ENCODE assay signal across 15 mouse cellular contexts in the genomic region with DNA sequence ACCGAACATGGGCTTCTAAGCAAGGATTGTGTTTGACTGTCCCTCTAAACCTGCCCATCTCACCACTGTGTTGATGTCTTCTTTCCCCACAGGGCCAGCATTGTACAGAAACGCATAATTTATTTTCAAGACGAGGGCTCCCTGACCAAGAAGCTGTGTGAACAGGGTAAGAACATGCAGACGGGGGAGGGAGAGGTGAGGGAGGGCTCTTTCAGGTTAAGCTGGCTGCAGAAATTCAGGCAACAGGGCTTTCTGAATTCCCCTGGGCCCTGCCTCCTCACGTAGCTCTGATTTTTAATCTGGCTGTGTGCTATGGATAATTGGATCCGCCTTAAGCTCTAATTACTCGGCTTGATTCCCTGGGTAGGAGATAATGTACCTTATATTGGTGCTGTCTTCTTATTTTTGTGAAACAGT.
DNase-seq lines count a peak whose midpoint lies in the region; ATAC-seq lines count a peak whose summit lies in the region.
"Had no signal": no experiment of that assay in that cellular context is flagged by ENCODE, and none has a peak within 500 bp of the region (broad histone marks: within the 10 kb centered on the region; RNA-seq: fewer than 3 reads in every experiment).

No protein-coding gene starts in this region.

- H3K4me3 ChIP-seq in neural tube, embryonic 11.5 days (ENCODE audit: low read depth, low read length), result no peak overlapping the region
- H3K4me3 ChIP-seq in hindbrain, embryonic 14.5 days (replicated peaks; ENCODE audit: low read length), result no peak overlapping the region
- no peak overlapping the region for H3K4me3 ChIP-seq in midbrain, embryonic 14.5 days (replicated peaks; ENCODE audit: low read depth, low read length)
- H3K4me3 ChIP-seq: stomach, embryonic 15.5 days had no signal

- no peaks in the 10 kb centered on the region for H3K9me3 ChIP-seq in neural tube, embryonic 11.5 days (ENCODE audit: control insufficient read depth, low read length)
- no peaks in the 10 kb centered on the region for H3K9me3 ChIP-seq in hindbrain, embryonic 14.5 days (ENCODE audit: control insufficient read depth, low read length)
- no peaks in the 10 kb centered on the region for H3K9me3 ChIP-seq in midbrain, embryonic 14.5 days (ENCODE audit: control insufficient read depth, low read length)
- H3K9me3 ChIP-seq: stomach, embryonic 15.5 days had no signal

- no peak overlapping the region for H3K27ac ChIP-seq in neural tube, embryonic 11.5 days (ENCODE audit: low read depth, low read length)
- 0 out of 2 replicates have a peak overlapping the region, but pooled peaks have one; percentile 48 for H3K27ac ChIP-seq in hindbrain, embryonic 14.5 days
- H3K27ac ChIP-seq in midbrain, embryonic 14.5 days (replicated peaks; ENCODE audit: low read depth, low read length), result peak overlapping the region; percentile 70
- H3K27ac ChIP-seq: stomach, embryonic 15.5 days had no signal

- no peaks in the 10 kb centered on the region for H3K27me3 ChIP-seq in neural tube, embryonic 11.5 days (ENCODE audit: control insufficient read depth, insufficient read depth, low read length)
- H3K27me3 ChIP-seq in hindbrain, embryonic 14.5 days (ENCODE audit: control insufficient read depth, insufficient read depth, low read length), result no peaks in the 10 kb centered on the region
- no peaks in the 10 kb centered on the region for H3K27me3 ChIP-seq in midbrain, embryonic 14.5 days (ENCODE audit: control insufficient read depth, insufficient read depth, low read length)
- H3K27me3 ChIP-seq: stomach, embryonic 15.5 days had no signal

- H3K36me3 ChIP-seq in neural tube, embryonic 11.5 days (ENCODE audit: control insufficient read depth, insufficient read depth, low read length), result no peaks in the 10 kb centered on the region
- H3K36me3 ChIP-seq in hindbrain, embryonic 14.5 days (replicated peaks; ENCODE audit: control insufficient read depth, insufficient read depth), result no peaks in the 10 kb centered on the region
- no peaks in the 10 kb centered on the region for H3K36me3 ChIP-seq in midbrain, embryonic 14.5 days (ENCODE audit: control insufficient read depth, insufficient read depth, low read length)
- H3K36me3 ChIP-seq: stomach, embryonic 15.5 days had no signal

- DNase-seq in neural tube, embryonic 11.5 days (ENCODE audit: low spot score), result peak; percentile 16
- no peak for DNase-seq in neural tube, embryonic 10.5 days (ENCODE audit: extremely low spot score, low spot score)
- peak; percentile 36 for DNase-seq in hindbrain, embryonic 14.5 days (ENCODE audit: low spot score)
- DNase-seq in midbrain, embryonic 14.5 days, result peak; percentile 82
- DNase-seq in left cerebral cortex, adult 11 months (ENCODE audit: low spot score), result no peak
- DNase-seq in spleen, postnatal 14 days (ENCODE audit: low spot score in 2 of 2), result no peak
- no peak for DNase-seq in thymus, postnatal 4 days
- DNase-seq: cerebellum, postnatal 10 days; gastrocnemius, postnatal 14 days; kidney, adult 8-10 months; kidney, postnatal 4 days; lung, adult 18-20 months; thymus, adult 2 months had no signal

- no peak overlapping the region for H3K9ac ChIP-seq in neural tube, embryonic 11.5 days (ENCODE audit: low read length)
- H3K9ac ChIP-seq in hindbrain, embryonic 14.5 days, result no peak overlapping the region
- no peak overlapping the region for H3K9ac ChIP-seq in midbrain, embryonic 14.5 days (replicated peaks; ENCODE audit: low read length)
- H3K9ac ChIP-seq: stomach, embryonic 15.5 days had no signal

- no peak overlapping the region for H3K4me2 ChIP-seq in neural tube, embryonic 11.5 days (ENCODE audit: low read depth)
- no peak overlapping the region for H3K4me2 ChIP-seq in hindbrain, embryonic 14.5 days (replicated peaks)
- 0 out of 2 replicates have a peak overlapping the region, but pooled peaks have one; percentile 15 for H3K4me2 ChIP-seq in midbrain, embryonic 14.5 days (ENCODE audit: low read length)
- H3K4me2 ChIP-seq: stomach, embryonic 15.5 days had no signal

- ATAC-seq in neural tube, embryonic 11.5 days (ENCODE audit: insufficient read depth, low FRiP score, low TSS enrichment), result no peak
- peak; percentile 60 for ATAC-seq in hindbrain, embryonic 14.5 days (ENCODE audit: low FRiP score)
- no peak; the same call in 1 of the 2 replicates for ATAC-seq in midbrain, embryonic 14.5 days (ENCODE audit: low FRiP score, low TSS enrichment)
- ATAC-seq: inflammation-experienced regulatory T-cells, adult 6 months had no signal

- WGBS in neural tube, embryonic 11.5 days, result 76% methylated on average over 7 of the region's 7 CpGs
- WGBS in hindbrain, embryonic 14.5 days, result 39% methylated on average over 7 of the region's 7 CpGs
- WGBS in midbrain, embryonic 14.5 days, result 23% methylated on average over 7 of the region's 7 CpGs

- H3K4me1 ChIP-seq in neural tube, embryonic 11.5 days (ENCODE audit: control insufficient read depth, insufficient read depth, low read length), result no peaks in the 10 kb centered on the region
- H3K4me1 ChIP-seq in hindbrain, embryonic 14.5 days (replicated peaks; ENCODE audit: control insufficient read depth, insufficient read depth, low read length), result no peaks in the 10 kb centered on the region
- peaks cover 14% of the 10 kb centered on the region for H3K4me1 ChIP-seq in midbrain, embryonic 14.5 days (ENCODE audit: control insufficient read depth, insufficient read depth, low read length)
- H3K4me1 ChIP-seq: stomach, embryonic 15.5 days had no signal

Comparison
In these comparisons a context has a peak if more than half of its experiments do, and no peak if none do; other contexts are left out.
1. DNase-seq: peak in neural tube, embryonic 11.5 days (single experiment), hindbrain, embryonic 14.5 days (single experiment) and midbrain, embryonic 14.5 days (single experiment); none in neural tube, embryonic 10.5 days (single experiment), left cerebral cortex, adult 11 months (single experiment), spleen, postnatal 14 days (0 of 2) and thymus, postnatal 4 days (single experiment).